Mouse (Mus musculus) v-Abl transformed pro-B cells (cell line): ENCODE results near the gene Pard3.

Source experiments
- in situ Hi-C, 2 experiments: fragments of 400-800 bp; cut with MboI; formaldehyde crosslinking; loops; one replicate each; pipeline ENCODE4 v1.15.1; 2025; ENCODE audit not compliant: unreplicated experiment in 2 of 2

Gene Pard3

GRCm38 (mm10) chr8:127207455-127207854 lies 143.8 kb downstream of the Pard3 start:
- in situ Hi-C loops = no loop called here

- in situ Hi-C loops = no loop called here
Observed at GRCm38 (mm10) chr8:127210621-127211020, 146.9 kb downstream of the Pard3 start.

- in situ Hi-C loops = no loop called here
Observed at GRCm38 (mm10) chr8:127214338-127214737, 150.6 kb downstream of the Pard3 start.

- in situ Hi-C loops = no loop called here
Observed at GRCm38 (mm10) chr8:127214748-127215433, 151.2 kb downstream of the Pard3 start.

GRCm38 (mm10) chr8:127220206-127220605 lies 156.5 kb downstream of the Pard3 start:
- in situ Hi-C loops = no loop called here

- in situ Hi-C loops = no loop called here
Observed at GRCm38 (mm10) chr8:127220615-127221014, 156.9 kb downstream of the Pard3 start.

GRCm38 (mm10) chr8:127222361-127222760 lies 158.7 kb downstream of the Pard3 start:
- in situ Hi-C loops = no loop called here

- in situ Hi-C loops = no loop called here
Observed at GRCm38 (mm10) chr8:127226996-127227395, 163.3 kb downstream of the Pard3 start.

- in situ Hi-C loops = no loop called here
Observed at GRCm38 (mm10) chr8:127227407-127227806, 163.7 kb downstream of the Pard3 start.

GRCm38 (mm10) chr8:127229325-127230232 lies 165.9 kb downstream of the Pard3 start:
- in situ Hi-C loops = no loop called here

GRCm38 (mm10) chr8:127230233-127230595 lies 166.5 kb downstream of the Pard3 start:
- in situ Hi-C loops = no loop called here

- in situ Hi-C loops = no loop called here
Observed at GRCm38 (mm10) chr8:127243351-127243750, 179.7 kb downstream of the Pard3 start.

GRCm38 (mm10) chr8:127243841-127244240 lies 180.1 kb downstream of the Pard3 start:
- in situ Hi-C loops = no loop called here

GRCm38 (mm10) chr8:127250746-127251145 lies 187.1 kb downstream of the Pard3 start:
- in situ Hi-C loops = no loop called here

- in situ Hi-C loops = no loop called here
Observed at GRCm38 (mm10) chr8:127251476-127251875, 187.8 kb downstream of the Pard3 start.

GRCm38 (mm10) chr8:127251985-127252384 lies 188.3 kb downstream of the Pard3 start:
- in situ Hi-C loops = no loop called here

GRCm38 (mm10) chr8:127254625-127255024 lies 190.9 kb downstream of the Pard3 start:
- in situ Hi-C loops = no loop called here

- in situ Hi-C loops = no loop called here
Observed at GRCm38 (mm10) chr8:127257086-127257485, 193.4 kb downstream of the Pard3 start.

- in situ Hi-C loops = no loop called here
Observed at GRCm38 (mm10) chr8:127261051-127261450, 197.4 kb downstream of the Pard3 start.

GRCm38 (mm10) chr8:127262026-127262425 lies 198.3 kb downstream of the Pard3 start:
- in situ Hi-C loops = no loop called here

GRCm38 (mm10) chr8:127262436-127262835 lies 198.7 kb downstream of the Pard3 start:
- in situ Hi-C loops = no loop called here

GRCm38 (mm10) chr8:127262926-127263325 lies 199.2 kb downstream of the Pard3 start:
- in situ Hi-C loops = no loop called here
